Mouse (Mus musculus) lung, embryonic 16.5 days (tissue): ENCODE measurements around the gene Hoxa5. TPM values are rescaled to one million over a fixed set of nuclear protein-coding genes. Genes with fewer than 3 reads are reported as not detected.

Experiments used
- ATAC-seq: fragments of 200-750 bp; cut with Nextera tagmentation; 2 replicates; pipeline ENCODE4 v1.8.0; 2017; ENCODE audit warnings: low read depth, mild to moderate bottlenecking, moderate library complexity
- H3K27ac ChIP-seq: fragments of 300-500 bp; sonication (generic); 2 replicates; pipeline ENCODE4 v1.5.1; 2014; ENCODE audit warnings: mild to moderate bottlenecking, control low read depth, low read length
- H3K27me3 ChIP-seq: fragments of 300-500 bp; sonication (generic); 2 replicates; pipeline ENCODE4 v1.6.1; 2014; ENCODE audit warnings: low read depth, low read length, mixed read lengths; ENCODE audit not compliant: control insufficient read depth, insufficient read depth
- H3K36me3 ChIP-seq: fragments of 300-500 bp; sonication (generic); 2 replicates; pipeline ENCODE4 v1.6.1; 2014; ENCODE audit warnings: low read length; ENCODE audit not compliant: control insufficient read depth, insufficient read depth
- H3K4me1 ChIP-seq: fragments of 300-500 bp; sonication (generic); replicated peaks from 2 replicates; pipeline ENCODE4 v1.6.1; 2014; ENCODE audit warnings: low read length, mixed read lengths; ENCODE audit not compliant: control insufficient read depth, insufficient read depth
- H3K4me2 ChIP-seq: fragments of 300-500 bp; sonication (generic); 2 replicates; pipeline ENCODE4 v1.6.1; 2014; ENCODE audit warnings: low read depth, low read length, control low read depth
- H3K4me3 ChIP-seq: fragments of 300-500 bp; sonication (generic); 2 replicates; pipeline ENCODE4 v1.5.1; 2014; ENCODE audit warnings: mild to moderate bottlenecking, low read length, control low read depth
- H3K9ac ChIP-seq: fragments of 300-500 bp; sonication (generic); 2 replicates; pipeline ENCODE4 v1.6.1; 2014; ENCODE audit warnings: low read length, control low read depth
- H3K9me3 ChIP-seq: fragments of 300-500 bp; sonication (generic); 2 replicates; pipeline ENCODE4 v1.6.1; 2016; ENCODE audit warnings: low read length; ENCODE audit not compliant: control insufficient read depth
- WGBS: fragments of 180-500 bp; shearing (Covaris S2); extraction: QIAGEN DNeasy Blood & Tissue Kit; methylation state at CpG from one replicate; pipeline ENCODE4 v1.1.7; 2014; 5-methylcytosine and 5-hydroxymethylcytosine counted together
- polyA plus RNA-seq: library from polyadenylated mRNA; unstranded; fragments of >200 nt; fragmentation: Nextera tagmentation; extraction: Ambion mirVana; gene quantifications from 2 replicates; pipeline ENCODE4 v1.2.1, GENCODE M21; 2015

The Hoxa5 gene
- polyA plus RNA-seq, 1 experiment from 2014 or later = 36.3 TPM

GRCm38 (mm10) chr6:52184668-52185067 is 19.7 kb downstream of the Hoxa5 start:
- Histone ChIP-seq H3K4me2 (peak overlapping the region; percentile 46), H3K9ac (peak overlapping the region; percentile 19; the same call in 1 of the 2 replicates), H3K27me3 (peaks cover 46% of the 10 kb centered on the region), H3K27ac (peak overlapping the region; percentile 70), H3K9me3 (no peaks in the 10 kb centered on the region), H3K36me3 (no peaks in the 10 kb centered on the region), H3K4me1 (peaks cover 53% of the 10 kb centered on the region), H3K4me3 (no peak overlapping the region)
- WGBS = 19% methylated on average over 6 of the region's 6 CpGs
- no peak for ATAC-seq

GRCm38 (mm10) chr6:52183311-52184080 is 20.9 kb downstream of the Hoxa5 start:
- no peaks in the 10 kb centered on the region for H3K9me3 ChIP-seq
- peak overlapping the region; percentile 23 for H3K27ac ChIP-seq
- H3K27me3 ChIP-seq = peaks cover 51% of the 10 kb centered on the region
- no peak for ATAC-seq
- H3K36me3 ChIP-seq = no peaks in the 10 kb centered on the region
- H3K4me3 ChIP-seq = no peak overlapping the region
- H3K4me2 ChIP-seq = no peak overlapping the region
- H3K9ac ChIP-seq = 0 out of 2 replicates have a peak overlapping the region, but pooled peaks have one; percentile 13
- peaks cover 51% of the 10 kb centered on the region for H3K4me1 ChIP-seq
- 20% methylated on average over 10 of the region's 10 CpGs for WGBS

GRCm38 (mm10) chr6:52182793-52183192 is 21.6 kb downstream of the Hoxa5 start:
- H3K4me3 ChIP-seq = no peak overlapping the region
- peak overlapping the region; percentile 23; the same call in 1 of the 2 replicates for H3K27ac ChIP-seq
- H3K27me3 ChIP-seq = peaks cover 51% of the 10 kb centered on the region
- H3K9me3 ChIP-seq = no peaks in the 10 kb centered on the region
- no peak overlapping the region for H3K4me2 ChIP-seq
- peaks cover 47% of the 10 kb centered on the region for H3K4me1 ChIP-seq
- no peak for ATAC-seq
- no peak overlapping the region for H3K9ac ChIP-seq
- H3K36me3 ChIP-seq = no peaks in the 10 kb centered on the region
- 56% methylated on average over 1 of the region's 1 CpGs for WGBS

- no peak for ATAC-seq
- no peak overlapping the region for H3K9ac ChIP-seq
- no peaks in the 10 kb centered on the region for H3K9me3 ChIP-seq
- no peak overlapping the region for H3K4me3 ChIP-seq
- H3K4me2 ChIP-seq = no peak overlapping the region
- 33% methylated on average over 2 of the region's 2 CpGs for WGBS
- H3K27ac ChIP-seq = no peak overlapping the region
- H3K27me3 ChIP-seq = peaks cover 46% of the 10 kb centered on the region
- H3K36me3 ChIP-seq = no peaks in the 10 kb centered on the region
- H3K4me1 ChIP-seq = peaks cover 40% of the 10 kb centered on the region
Measured at GRCm38 (mm10) chr6:52182030-52182429, 22.4 kb downstream of the Hoxa5 start.

- Histone ChIP-seq H3K4me2 (peak overlapping the region; percentile 57), H3K4me1 (peaks cover 36% of the 10 kb centered on the region), H3K9ac (peak overlapping the region; percentile 75), H3K9me3 (no peaks in the 10 kb centered on the region), H3K27me3 (peaks cover 39% of the 10 kb centered on the region), H3K4me3 (peak overlapping the region; percentile 65), H3K36me3 (no peaks in the 10 kb centered on the region), H3K27ac (peak overlapping the region; percentile 97)
- 24% methylated on average over 3 of the region's 3 CpGs for WGBS
- ATAC-seq = no peak
Measured at GRCm38 (mm10) chr6:52180726-52181125, 23.7 kb downstream of the Hoxa5 start.

GRCm38 (mm10) chr6:52180213-52180710 is 24.1 kb downstream of the Hoxa5 start:
- Histone ChIP-seq H3K4me1 (peaks cover 32% of the 10 kb centered on the region), H3K9me3 (no peaks in the 10 kb centered on the region), H3K27ac (peak overlapping the region; percentile 97), H3K4me3 (peak overlapping the region; percentile 65), H3K36me3 (no peaks in the 10 kb centered on the region), H3K9ac (peak overlapping the region; percentile 75), H3K4me2 (peak overlapping the region; percentile 57), H3K27me3 (peaks cover 41% of the 10 kb centered on the region)
- no peak for ATAC-seq
- 8% methylated on average over 11 of the region's 11 CpGs for WGBS

GRCm38 (mm10) chr6:52179690-52180089 is 24.7 kb downstream of the Hoxa5 start:
- Histone ChIP-seq H3K9ac (peak overlapping the region; percentile 75), H3K27me3 (peaks cover 41% of the 10 kb centered on the region), H3K4me2 (peak overlapping the region; percentile 57), H3K4me1 (peaks cover 26% of the 10 kb centered on the region), H3K36me3 (no peaks in the 10 kb centered on the region), H3K4me3 (peak overlapping the region; percentile 65), H3K9me3 (no peaks in the 10 kb centered on the region), H3K27ac (peak overlapping the region; percentile 97)
- WGBS = under 1% methylated on average over 10 of the region's 10 CpGs
- 0 out of 2 replicates have a peak, but pooled peaks have one; percentile 9 for ATAC-seq

GRCm38 (mm10) chr6:52178918-52179665 is 25.3 kb downstream of the Hoxa5 start:
- peak overlapping the region; percentile 57 for H3K4me2 ChIP-seq
- peaks cover 21% of the 10 kb centered on the region for H3K4me1 ChIP-seq
- no peak for ATAC-seq
- H3K4me3 ChIP-seq = peak overlapping the region; percentile 65
- H3K27me3 ChIP-seq = peaks cover 37% of the 10 kb centered on the region
- no peaks in the 10 kb centered on the region for H3K36me3 ChIP-seq
- H3K27ac ChIP-seq = peak overlapping the region; percentile 97
- no peaks in the 10 kb centered on the region for H3K9me3 ChIP-seq
- WGBS = 6% methylated on average over 4 of the region's 4 CpGs
- peak overlapping the region; percentile 75 for H3K9ac ChIP-seq

- H3K27ac ChIP-seq = peak overlapping the region; percentile 97
- H3K4me3 ChIP-seq = peak overlapping the region; percentile 65
- peaks cover 35% of the 10 kb centered on the region for H3K27me3 ChIP-seq
- no peak for ATAC-seq
- H3K9me3 ChIP-seq = no peaks in the 10 kb centered on the region
- no peaks in the 10 kb centered on the region for H3K36me3 ChIP-seq
- WGBS = 4% methylated on average over 9 of the region's 9 CpGs
- peak overlapping the region; percentile 57 for H3K4me2 ChIP-seq
- peaks cover 13% of the 10 kb centered on the region; the same call in 1 of the 2 replicates for H3K4me1 ChIP-seq
- peak overlapping the region; percentile 75 for H3K9ac ChIP-seq
Measured at GRCm38 (mm10) chr6:52177806-52178205, 26.6 kb downstream of the Hoxa5 start.
